Mouse (Mus musculus) hindbrain, embryonic 13.5 days (tissue): ENCODE measurements around the gene Saa3. TPM values are rescaled to one million over a fixed set of nuclear protein-coding genes. Genes with fewer than 3 reads are reported as not detected.

ENCODE experiments used
- polyA plus RNA-seq: library from polyadenylated mRNA; unstranded; fragments of >200 nt; fragmentation: Nextera tagmentation; extraction: Ambion mirVana; gene quantifications from 2 replicates; pipeline ENCODE4 v1.2.1, GENCODE M21; 2015

Saa3 gene
- polyA plus RNA-seq, 1 experiment from 2014 or later = 0.35 TPM

Other genes with a start within 250 kb of the Saa3 start
- 34.5 and 36.8 TPM in 2 replicates for gene Sergef, start 75.9 kb downstream of the Saa3 start, polyA plus RNA-seq
- 0.43 and 0.62 TPM in 2 replicates for gene Tph1, start 43.2 kb downstream of the Saa3 start, polyA plus RNA-seq
- 16.1 and 17.6 TPM in 2 replicates for gene Saal1, start 5.0 kb downstream of the Saa3 start, polyA plus RNA-seq
- not detected in 2 replicates for gene Saa4, start 16.9 kb upstream of the Saa3 start, polyA plus RNA-seq
- not detected in 2 replicates for gene Saa1, start 27.3 kb upstream of the Saa3 start, polyA plus RNA-seq
- gene Saa2, start 36.1 kb upstream of the Saa3 start, polyA plus RNA-seq = not detected in 2 replicates
- gene Hps5, start 80.4 kb upstream of the Saa3 start, polyA plus RNA-seq = 15.6 and 16.3 TPM in 2 replicates
- gene Gtf2h1, start 80.4 kb upstream of the Saa3 start, polyA plus RNA-seq = 43.7 and 44.2 TPM in 2 replicates
- gene Ldha, start 125.8 kb upstream of the Saa3 start, polyA plus RNA-seq = 521 and 535 TPM in 2 replicates
- 0.26 and 0.35 TPM in 2 replicates for gene Ldhc, start 145.5 kb upstream of the Saa3 start, polyA plus RNA-seq
- gene Tsg101, start 204.3 kb upstream of the Saa3 start, polyA plus RNA-seq = 397 and 415 TPM in 2 replicates
- gene Uevld, start 242.8 kb upstream of the Saa3 start, polyA plus RNA-seq = 5.0 and 5.9 TPM in 2 replicates